Comparison of ENCODE assay signal across 8 mouse cellular contexts in the genomic region with DNA sequence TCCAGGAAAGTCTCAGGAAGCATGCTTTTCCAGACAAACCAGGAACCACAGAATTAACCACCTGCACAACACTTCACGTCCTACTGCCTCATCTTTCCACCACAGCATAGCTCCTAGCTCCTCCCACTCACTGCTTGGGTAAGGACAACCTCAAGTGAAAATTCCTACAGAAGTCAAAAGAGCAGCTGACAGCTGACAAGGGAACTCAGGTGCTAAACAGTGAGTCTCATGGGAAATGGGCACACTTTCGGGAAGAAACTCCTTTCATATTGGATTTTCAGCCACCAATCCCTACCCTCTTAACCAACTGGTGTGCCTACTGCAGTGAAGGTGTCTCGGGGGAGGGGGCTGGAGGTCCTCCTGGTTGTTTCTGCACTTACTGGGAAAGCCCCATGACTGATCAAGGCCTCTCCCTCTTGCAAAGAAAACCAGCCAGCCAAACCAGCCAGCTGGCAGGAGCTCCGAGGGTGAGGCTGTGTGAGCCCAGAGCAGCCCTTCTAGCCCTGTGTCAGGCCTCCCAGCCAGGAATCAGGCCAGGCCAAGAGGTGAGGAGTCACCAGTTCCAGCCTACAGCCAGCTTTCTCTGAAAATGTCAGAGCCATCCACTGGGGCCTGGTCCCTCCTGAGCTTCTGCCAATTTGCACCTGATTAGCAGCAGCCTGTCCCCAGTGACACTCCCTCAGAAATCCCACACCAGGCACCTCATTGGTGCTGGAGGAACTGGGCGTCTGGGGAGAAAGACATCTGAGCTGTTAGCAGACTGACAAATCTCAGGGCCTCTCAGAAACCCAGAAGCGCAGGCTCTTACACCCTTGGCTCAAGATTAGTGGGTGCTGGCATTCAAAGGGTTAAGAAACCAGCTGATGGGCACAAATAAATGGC. TPM values are rescaled to one million over a fixed set of nuclear protein-coding genes. Genes with fewer than 3 reads are reported as not detected.
DNase-seq lines count a peak whose midpoint lies in the region; ATAC-seq and TF ChIP-seq lines count a peak whose summit lies in the region.
"Had no signal": no experiment of that assay in that cellular context is flagged by ENCODE, and none has a peak within 500 bp of the region (broad histone marks: within the 10 kb centered on the region; RNA-seq: fewer than 3 reads in every experiment).

No protein-coding gene starts in this region.

- WGBS in lung, adult 2 months = 55% methylated on average over 6 of the region's 6 CpGs
- WGBS in limb, embryonic 12.5 days = 33% methylated on average over 6 of the region's 6 CpGs

- H3K4me3 ChIP-seq in lung, adult 2 months (replicated peaks; ENCODE audit: extremely low read depth, low read depth, low read length) = no peak overlapping the region
- no peak overlapping the region for H3K4me3 ChIP-seq in limb, embryonic 12.5 days (replicated peaks)
- H3K4me3 ChIP-seq: liver, embryonic 13.5 days had no signal

- TF ChIP-seq POLR2A in lung, adult 2 months (IDR thresholded peaks at IDR 0.05; ENCODE audit: borderline replicate concordance, extremely low read depth, low read depth, low read length) = no peak

- no peak overlapping the region for H3K27ac ChIP-seq in limb, embryonic 12.5 days
- H3K27ac ChIP-seq: liver, embryonic 13.5 days had no signal

- 0 out of 2 replicates have a peak, but pooled peaks have one; percentile 20 for ATAC-seq in limb, embryonic 12.5 days (ENCODE audit: insufficient number of reproducible peaks, insufficient read depth, low FRiP score, low TSS enrichment, low read depth)

- no peak for TF ChIP-seq CTCF in lung, adult 2 months (IDR thresholded peaks at IDR 0.05; ENCODE audit: insufficient read depth, low read length)

- H3K9ac ChIP-seq in limb, embryonic 12.5 days (replicated peaks) = no peak overlapping the region
- H3K9ac ChIP-seq: liver, embryonic 13.5 days had no signal

- H3K4me2 ChIP-seq in limb, embryonic 12.5 days = no peak overlapping the region
- H3K4me2 ChIP-seq: liver, embryonic 13.5 days had no signal

- no peaks in the 10 kb centered on the region for H3K9me3 ChIP-seq in limb, embryonic 12.5 days
- H3K9me3 ChIP-seq: liver, embryonic 13.5 days had no signal

- peak; percentile 13 for DNase-seq in lung, postnatal 14 days
- no peak for DNase-seq in lung, adult 2 months
- peak; percentile 78 for DNase-seq in brain, adult 2 months (ENCODE audit: low read depth, low spot score)
- DNase-seq in gastrocnemius, postnatal 10 days = peak; percentile 59
- DNase-seq in right cerebral cortex, postnatal 25 days = no peak
- DNase-seq in right cerebral cortex, postnatal 10 days (ENCODE audit: low spot score in 2 of 2) = no peak
- DNase-seq: liver, embryonic 13.5 days had no signal

- H3K4me1 ChIP-seq in lung, adult 2 months (ENCODE audit: control insufficient read depth, insufficient read depth, low read length) = no peaks in the 10 kb centered on the region
- peaks cover 9% of the 10 kb centered on the region for H3K4me1 ChIP-seq in limb, embryonic 12.5 days (replicated peaks)
- H3K4me1 ChIP-seq: liver, embryonic 13.5 days had no signal

- H3K27me3 ChIP-seq in limb, embryonic 12.5 days = no peaks in the 10 kb centered on the region
- H3K27me3 ChIP-seq: liver, embryonic 13.5 days had no signal

- no peaks in the 10 kb centered on the region for H3K36me3 ChIP-seq in limb, embryonic 12.5 days
- H3K36me3 ChIP-seq: liver, embryonic 13.5 days had no signal

RNA-seq across cellular contexts. Expression of gene Dgki, which starts 22.9 kb away (rescaled TPM):
- polyA plus RNA-seq in lung, adult 2 months (2012; rRNA removed) = 0.06 and 0.09 TPM in 2 replicates
- total RNA-seq in gastrocnemius, postnatal 10 days (2021) = 1 to 10 TPM in 1 of 2 experiments, under 1 TPM in 1; 0.61 to 1.7 TPM
- polyA plus RNA-seq in limb, embryonic 12.5 days (2016; fragmentation: Nextera tagmentation; extraction: Ambion mirVana) = 1.0 TPM in 2 replicates

Comparison
In these comparisons a context has a peak if more than half of its experiments do, and no peak if none do; other contexts are left out.
1. DNase-seq: peak in lung, postnatal 14 days (single experiment), brain, adult 2 months (single experiment) and gastrocnemius, postnatal 10 days (single experiment); none in lung, adult 2 months (single experiment), right cerebral cortex, postnatal 25 days (single experiment) and right cerebral cortex, postnatal 10 days (0 of 2).